Mouse (Mus musculus) heart, embryonic 14.5 days (tissue): ENCODE data around the gene Tpd52l1. TPM values are rescaled to one million over a fixed set of nuclear protein-coding genes. Genes with fewer than 3 reads are reported as not detected.

Experiments used
- ATAC-seq: fragments of 200-750 bp; cut with Nextera tagmentation; 2 replicates; pipeline ENCODE4 v1.8.0; 2017; ENCODE audit warnings: low read depth, moderate TSS enrichment; ENCODE audit not compliant: insufficient number of reproducible peaks, insufficient read depth, low FRiP score
- H3K27ac ChIP-seq, 2 experiments: fragments of 200-500 bp in 1 of 2; fragments of 300-500 bp in 1 of 2; sonication (generic) in 1 of 2; replicated peaks in 1 of 2; 2 replicates each; pipeline ENCODE4 v1.5.1; 2012 to 2014; ENCODE audit warnings: low read depth in 2 of 2, low read length in 2 of 2, control low read depth in 1 of 2, mild to moderate bottlenecking in 1 of 2, mixed read lengths in 1 of 2; ENCODE audit not compliant: control insufficient read depth in 1 of 2, insufficient read depth in 1 of 2
- H3K27me3 ChIP-seq: fragments of 300-500 bp; sonication (generic); 2 replicates; pipeline ENCODE4 v1.6.1; 2014; ENCODE audit warnings: mild to moderate bottlenecking, low read length, control low read depth; ENCODE audit not compliant: control insufficient read depth, insufficient read depth
- H3K36me3 ChIP-seq: fragments of 300-500 bp; sonication (generic); 2 replicates; pipeline ENCODE4 v1.6.1; 2014; ENCODE audit warnings: mild to moderate bottlenecking, control low read depth, low read length, mixed read lengths; ENCODE audit not compliant: control insufficient read depth, insufficient read depth
- H3K4me1 ChIP-seq, 2 experiments: fragments of 200-500 bp in 1 of 2; fragments of 300-500 bp in 1 of 2; sonication (generic) in 1 of 2; 2 replicates each; pipeline ENCODE4 v1.6.1; 2012 to 2014; ENCODE audit warnings: low read length in 2 of 2, control low read depth in 1 of 2, mixed read lengths in 1 of 2; ENCODE audit not compliant: control insufficient read depth in 2 of 2, insufficient read depth in 2 of 2
- H3K4me2 ChIP-seq: fragments of 300-500 bp; sonication (generic); 2 replicates; pipeline ENCODE4 v1.6.1; 2014; ENCODE audit warnings: mild to moderate bottlenecking, low read length
- H3K4me3 ChIP-seq, 2 experiments: fragments of 200-500 bp in 1 of 2; fragments of 300-500 bp in 1 of 2; sonication (generic) in 1 of 2; 2 replicates each; pipeline ENCODE4 v1.5.1; 2012 to 2014; ENCODE audit warnings: low read length in 2 of 2, mild to moderate bottlenecking in 2 of 2, control low read depth in 1 of 2, low read depth in 1 of 2, moderate library complexity in 1 of 2; ENCODE audit not compliant: control insufficient read depth in 1 of 2, insufficient read depth in 1 of 2
- H3K9ac ChIP-seq: fragments of 300-500 bp; sonication (generic); 2 replicates; pipeline ENCODE4 v1.6.1; 2014; ENCODE audit warnings: mild to moderate bottlenecking, low read length
- H3K9me3 ChIP-seq: fragments of 300-500 bp; sonication (generic); 2 replicates; pipeline ENCODE4 v1.6.1; 2016; ENCODE audit warnings: low read length, control low read depth; ENCODE audit not compliant: control insufficient read depth
- WGBS: fragments of 180-500 bp; shearing (Covaris S2); extraction: QIAGEN DNeasy Blood & Tissue Kit; methylation state at CpG from one replicate; pipeline ENCODE4 v1.1.7; 2014; 5-methylcytosine and 5-hydroxymethylcytosine counted together
- polyA plus RNA-seq: library from polyadenylated mRNA; unstranded; fragments of >200 nt; fragmentation: Nextera tagmentation; extraction: Ambion mirVana; gene quantifications from 2 replicates; pipeline ENCODE4 v1.2.1, GENCODE M21; 2014

Tpd52l1 gene
- polyA plus RNA-seq, 1 experiment from 2014 or later = 18.9 TPM

DNA sequence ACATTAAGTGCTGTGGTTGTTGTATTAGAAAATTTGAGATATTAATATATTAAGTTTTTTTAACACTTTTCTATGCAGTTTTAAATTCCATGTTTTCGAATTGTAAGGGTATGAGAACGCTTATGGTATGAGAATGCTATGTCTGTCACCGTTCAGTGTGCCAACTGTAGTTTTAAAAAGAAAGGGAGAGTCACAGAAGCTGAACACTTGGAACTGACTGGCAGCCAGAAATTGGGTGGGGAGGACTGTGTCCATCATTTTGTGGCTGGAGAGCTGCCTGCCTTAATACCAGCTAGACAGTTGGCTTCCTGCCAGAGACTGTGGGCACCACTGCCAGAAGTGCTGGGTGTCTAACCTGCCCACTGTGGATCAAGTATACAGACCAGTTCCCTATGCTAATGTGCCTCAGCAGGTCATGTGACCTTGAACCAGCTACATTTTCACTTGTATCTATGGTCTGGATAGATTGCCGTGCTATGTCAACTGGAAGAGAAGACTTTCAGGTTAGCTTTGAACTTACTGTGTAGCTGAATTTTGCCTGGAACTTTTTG is 114.5 kb downstream of the Tpd52l1 start:
- Histone ChIP-seq H3K27ac (no peak overlapping the region), H3K9ac (no peak overlapping the region), H3K27me3 (no peaks in the 10 kb centered on the region), H3K36me3 (peaks cover 15% of the 10 kb centered on the region), H3K9me3 (no peaks in the 10 kb centered on the region), H3K4me3 (no peak overlapping the region), H3K4me1 (peaks cover 2 to 7% of the 10 kb centered on the region in 2 experiments; a peak in 2 of 4 replicates), H3K4me2 (no peak overlapping the region)
- ATAC-seq = no peak
- 78% methylated on average over 4 of the region's 4 CpGs for WGBS

DNA sequence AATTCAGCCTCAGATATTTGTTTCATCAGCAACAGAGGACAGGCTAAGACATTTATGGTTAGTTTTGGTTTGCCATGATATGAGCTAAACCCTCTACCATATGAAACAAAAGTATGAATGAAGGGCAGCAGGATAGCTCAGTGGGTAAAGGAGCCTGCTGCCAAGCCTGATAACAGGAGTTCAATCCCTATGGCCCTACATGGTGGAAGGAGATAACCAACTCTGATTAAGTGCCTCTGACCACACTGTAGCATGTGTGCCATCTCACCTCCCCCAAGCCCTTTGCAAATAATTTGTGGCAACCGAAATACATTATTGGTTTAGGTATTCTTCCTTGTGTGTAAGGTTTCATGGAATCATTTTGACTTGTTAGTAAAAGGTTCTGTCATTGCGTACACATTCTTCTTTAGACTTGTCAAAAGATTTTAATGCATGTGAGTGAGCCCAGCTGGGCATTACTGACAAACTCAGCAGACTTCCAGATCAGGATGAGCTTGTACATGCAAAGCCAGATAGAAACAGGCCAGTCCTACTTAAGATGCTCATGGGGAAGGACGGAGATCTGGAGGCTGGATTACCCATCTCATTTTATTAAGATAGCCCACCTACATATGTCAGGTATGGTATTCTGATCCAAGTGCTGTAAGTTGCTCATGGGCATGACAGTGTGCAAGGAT is 115.3 kb downstream of the Tpd52l1 start:
- ATAC-seq = no peak

DNA sequence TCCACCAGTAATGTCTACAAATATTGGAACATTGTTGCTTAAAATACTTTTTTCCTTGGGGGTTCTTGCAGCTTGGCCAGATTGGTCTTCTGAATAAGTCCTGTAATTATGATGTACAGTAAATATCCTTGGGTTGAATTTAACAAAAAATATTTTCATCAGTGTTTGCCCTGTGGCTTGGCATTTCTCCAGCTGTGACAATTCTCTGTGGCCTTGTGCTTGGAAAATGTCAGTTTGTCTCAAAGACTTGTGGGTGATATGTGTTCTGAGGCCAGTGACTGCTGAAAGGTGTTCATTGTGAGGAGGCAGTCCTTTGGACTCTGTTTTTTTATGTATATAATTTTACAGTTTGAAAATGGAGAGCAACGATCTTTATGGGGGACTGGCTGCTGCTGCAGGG is 116.3 kb downstream of the Tpd52l1 start:
- H3K4me2 ChIP-seq = no peak overlapping the region
- peaks cover 21% of the 10 kb centered on the region for H3K36me3 ChIP-seq
- H3K9me3 ChIP-seq = no peaks in the 10 kb centered on the region
- 86% methylated on average over 1 of the region's 1 CpGs for WGBS
- H3K4me1 ChIP-seq = peaks cover 2 to 7% of the 10 kb centered on the region in 2 experiments; a peak in 2 of 4 replicates
- H3K27me3 ChIP-seq = no peaks in the 10 kb centered on the region
- no peak for ATAC-seq
- H3K27ac ChIP-seq = no peak overlapping the region
- H3K9ac ChIP-seq = no peak overlapping the region
- H3K4me3 ChIP-seq = no peak overlapping the region

More for the DNA sequence above, 115.3 kb downstream of the Tpd52l1 start:
- no peak overlapping the region for H3K27ac ChIP-seq
- H3K4me1 ChIP-seq = peaks cover 2 to 7% of the 10 kb centered on the region in 2 experiments; a peak in 2 of 4 replicates
- no peaks in the 10 kb centered on the region for H3K27me3 ChIP-seq
- whole genome bisulfite sequencing = 87% methylated on average over 3 of the region's 3 CpGs
- H3K9ac ChIP-seq = no peak overlapping the region
- H3K36me3 ChIP-seq = peaks cover 21% of the 10 kb centered on the region
- no peaks in the 10 kb centered on the region for H3K9me3 ChIP-seq
- no peak overlapping the region for H3K4me3 ChIP-seq
- H3K4me2 ChIP-seq = no peak overlapping the region

DNA sequence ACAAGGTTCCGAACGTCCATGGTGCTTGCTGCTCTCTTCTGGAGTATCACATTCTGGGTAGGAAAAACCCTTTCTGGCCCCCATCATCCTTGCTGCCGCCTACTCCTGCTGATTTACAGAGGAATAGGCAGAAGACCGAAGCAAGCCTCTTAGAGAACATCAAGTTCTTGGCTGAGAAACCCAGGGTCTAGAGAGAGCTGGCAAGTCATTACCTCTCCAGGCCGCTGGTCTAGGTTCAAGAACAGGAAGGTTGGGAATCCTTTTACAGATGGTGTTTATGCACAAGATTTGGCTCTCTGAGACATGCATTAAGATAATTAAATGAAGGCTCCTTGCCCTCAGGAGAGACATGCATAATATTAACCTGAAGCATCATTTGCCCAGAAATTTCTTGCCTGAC is 127.3 kb downstream of the Tpd52l1 start:
- H3K27ac ChIP-seq = no peak overlapping the region
- H3K9me3 ChIP-seq = no peaks in the 10 kb centered on the region
- WGBS = 81% methylated on average over 5 of the region's 5 CpGs
- no peak overlapping the region for H3K9ac ChIP-seq
- H3K4me1 ChIP-seq = peaks cover 0 to 8% of the 10 kb centered on the region in 2 experiments; a peak in 2 of 4 replicates
- no peak overlapping the region for H3K4me3 ChIP-seq
- peaks cover 37% of the 10 kb centered on the region for H3K36me3 ChIP-seq
- H3K4me2 ChIP-seq = no peak overlapping the region
- no peaks in the 10 kb centered on the region for H3K27me3 ChIP-seq
- no peak for ATAC-seq

DNA sequence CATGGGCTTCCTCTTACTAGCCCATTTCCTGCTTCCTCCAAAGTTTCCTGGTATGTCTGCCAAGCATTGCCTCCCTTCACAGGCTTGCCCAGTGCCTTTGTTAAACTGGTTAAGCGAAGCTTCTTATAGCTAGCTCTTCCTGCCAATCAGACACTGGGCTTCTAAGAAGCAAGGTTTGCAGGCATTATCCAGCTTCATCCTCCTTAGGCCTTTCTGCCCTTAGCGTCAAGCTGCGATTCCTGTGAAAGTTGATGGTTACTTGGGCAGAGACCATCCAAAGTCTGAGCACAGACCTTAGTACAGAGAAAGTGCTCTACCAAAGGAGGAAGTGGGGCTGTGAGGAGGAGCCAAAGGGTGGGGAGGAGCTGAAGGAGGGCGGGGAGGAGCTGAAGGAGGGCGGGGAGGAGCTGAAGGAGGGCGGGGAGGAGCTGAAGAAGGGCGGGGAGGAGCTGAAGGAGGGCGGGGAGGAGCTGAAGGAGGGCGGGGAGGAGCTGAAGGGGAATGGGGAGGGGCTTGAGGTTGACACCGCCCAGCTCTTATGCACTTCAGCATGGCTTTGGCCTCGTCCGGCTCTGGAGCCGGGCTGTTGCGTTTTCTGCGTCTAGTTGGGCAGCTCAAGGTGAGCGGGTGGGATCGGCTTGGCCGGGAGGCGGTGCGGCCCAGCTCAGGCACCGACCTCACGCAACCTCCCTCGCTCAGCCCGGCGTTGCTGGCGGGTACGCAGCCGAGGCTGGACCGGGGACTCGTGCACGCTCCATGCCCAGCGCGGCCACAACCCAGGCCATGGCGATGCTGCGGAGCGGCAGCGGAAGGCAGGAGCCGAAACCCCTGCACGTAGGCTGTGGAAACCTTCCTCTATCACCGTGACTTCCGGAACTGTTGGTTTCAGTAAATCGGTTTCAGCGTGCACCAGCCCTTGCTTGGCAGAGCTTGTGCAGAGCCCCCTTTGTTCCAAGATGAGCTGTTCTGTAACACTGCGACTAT is 132.6 kb downstream of the Tpd52l1 start, which contains the start of gene Hddc2:
TSS of gene Hddc2 (plus strand) at position 519 of the 984 bp plus-strand sequence.
- WGBS = 3% methylated on average over 41 of the region's 44 CpGs
- ATAC-seq = peak; percentile 96
- Histone ChIP-seq H3K27ac (peak within 1 kb of the TSS; percentile 69 to 91), H3K4me3 (peak within 1 kb of the TSS; percentile 61 to 74), H3K9ac (peak within 1 kb of the TSS; percentile 89), H3K36me3 (peaks cover 16% of the 10 kb centered on the region), H3K4me1 (peaks cover 0 to 10% of the 10 kb centered on the region in 2 experiments; a peak in 2 of 4 replicates), H3K27me3 (no peaks in the 10 kb centered on the region), H3K4me2 (peak within 1 kb of the TSS; percentile 72), H3K9me3 (no peaks in the 10 kb centered on the region)

DNA sequence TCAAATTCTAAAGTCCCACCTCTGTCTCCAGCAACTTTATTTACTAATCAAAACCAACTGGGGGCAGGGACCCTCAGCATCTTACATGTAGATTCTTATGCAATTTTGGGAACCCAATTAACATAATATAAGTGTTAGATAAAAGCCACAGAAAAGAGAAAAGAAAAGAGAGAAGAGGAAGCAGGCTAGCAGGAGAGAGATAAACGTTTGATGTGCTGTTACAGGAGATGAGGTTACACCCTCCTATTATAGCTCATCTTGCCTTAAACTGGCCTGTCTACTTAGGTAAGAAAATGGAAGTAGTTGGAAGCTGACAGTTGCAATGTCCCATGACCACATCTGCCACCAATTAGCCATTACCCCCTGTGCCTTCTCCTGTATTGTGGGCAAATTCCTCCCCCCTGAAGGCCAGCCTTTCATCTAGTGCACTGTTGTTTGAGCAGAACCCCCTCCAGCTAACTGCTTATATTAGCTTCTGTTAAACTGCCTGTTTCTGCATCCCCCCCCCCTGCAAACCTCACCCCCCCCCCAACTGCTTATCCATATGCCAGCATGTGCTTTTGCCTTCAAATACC is 138.6 kb downstream of the Tpd52l1 start:
- Histone ChIP-seq H3K9ac (no peak overlapping the region), H3K27ac (no peak overlapping the region), H3K36me3 (no peaks in the 10 kb centered on the region), H3K9me3 (no peaks in the 10 kb centered on the region), H3K4me2 (no peak overlapping the region), H3K4me1 (no peaks in the 10 kb centered on the region), H3K27me3 (no peaks in the 10 kb centered on the region), H3K4me3 (no peak overlapping the region)
- whole genome bisulfite sequencing = 21% methylated on average over 1 of the region's 1 CpGs
- ATAC-seq = no peak

DNA sequence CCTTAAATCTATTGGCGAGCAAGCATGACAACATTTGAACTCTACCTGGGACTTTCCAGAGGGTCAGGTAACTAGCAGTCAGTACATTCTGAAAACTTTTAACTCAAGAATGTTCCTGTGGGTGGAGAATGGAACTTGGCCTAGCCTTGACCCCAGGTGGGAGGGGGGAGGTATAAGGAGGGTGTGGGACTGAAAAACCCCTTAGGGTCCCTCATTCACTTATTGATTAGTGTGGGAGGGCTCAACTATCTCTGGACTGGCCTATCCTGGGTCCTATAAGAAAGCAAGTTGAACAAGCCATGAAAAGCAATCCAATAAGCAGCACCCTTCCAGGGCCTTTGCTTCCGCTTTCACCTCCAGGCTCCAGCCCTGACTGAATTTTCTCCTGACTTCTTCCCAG is 142.3 kb downstream of the Tpd52l1 start:
- 91% methylated on average over 2 of the region's 2 CpGs for WGBS
- ATAC-seq = no peak
- Histone ChIP-seq H3K27ac (no peak overlapping the region), H3K4me3 (no peak overlapping the region), H3K9ac (no peak overlapping the region), H3K36me3 (no peaks in the 10 kb centered on the region), H3K4me1 (peaks cover 0 to 3% of the 10 kb centered on the region in 2 experiments; a peak in 2 of 4 replicates), H3K4me2 (no peak overlapping the region), H3K9me3 (no peaks in the 10 kb centered on the region), H3K27me3 (no peaks in the 10 kb centered on the region)
